In the genomic region with DNA sequence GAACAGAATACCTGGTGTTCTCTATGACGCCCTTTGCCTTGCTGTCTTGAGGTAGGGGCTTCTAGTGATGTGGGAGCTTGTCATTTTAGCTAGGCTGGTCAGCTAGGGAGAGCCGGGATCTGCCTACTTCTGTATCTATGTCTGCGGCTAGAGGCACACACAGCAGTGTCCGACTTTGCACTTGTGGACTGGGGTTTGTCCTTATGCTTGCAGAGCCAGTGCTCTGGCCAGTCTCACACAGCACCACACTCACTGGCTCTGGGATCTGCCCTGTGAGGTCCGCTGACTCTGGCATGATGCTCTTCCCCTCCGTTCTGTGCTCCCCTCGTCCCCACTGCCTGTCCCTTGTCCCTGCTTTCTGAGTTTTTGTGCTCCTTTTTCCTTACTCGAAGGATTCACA, we compare ENCODE assay signal across 17 mouse cellular contexts.
"Had no signal": no experiment of that assay in that cellular context is flagged by ENCODE, and none has a peak within 500 bp of the region (broad histone marks: within the 10 kb centered on the region; RNA-seq: fewer than 3 reads in every experiment).

No protein-coding gene starts in this region.

- DNase-seq: retina, postnatal 1 day; right cerebral cortex, adult 18-20 months; right cerebral cortex, postnatal 14 days; right cerebral cortex, postnatal 25 days; right cerebral cortex, postnatal 4 days; spleen, adult 18-20 months; thymus, adult 18-20 months; thymus, adult 2 months; thymus, postnatal 14 days; thymus, postnatal 25 days; thymus, postnatal 36 days; thymus, postnatal 4 days had no signal

- H3K27me3 ChIP-seq: neural tube, embryonic 12.5 days; neural tube, embryonic 13.5 days; neural tube, embryonic 15.5 days; stomach, embryonic 15.5 days had no signal

- H3K4me3 ChIP-seq: neural tube, embryonic 12.5 days; neural tube, embryonic 13.5 days; neural tube, embryonic 15.5 days; stomach, embryonic 15.5 days had no signal

- H3K36me3 ChIP-seq: neural tube, embryonic 12.5 days; neural tube, embryonic 13.5 days; neural tube, embryonic 15.5 days; stomach, embryonic 15.5 days had no signal

- H3K9me3 ChIP-seq: neural tube, embryonic 12.5 days; neural tube, embryonic 13.5 days; neural tube, embryonic 15.5 days; stomach, embryonic 15.5 days had no signal

- H3K27ac ChIP-seq: neural tube, embryonic 12.5 days; neural tube, embryonic 13.5 days; neural tube, embryonic 15.5 days; stomach, embryonic 15.5 days; stomach, postnatal 0 days had no signal
